Comparison of ENCODE assay signal across 28 mouse cellular contexts in genomic region chr16:43331440-43331839, GRCm38 (mm10).
"Had no signal": no experiment of that assay in that cellular context is flagged by ENCODE, and none has a peak within 500 bp of the region (broad histone marks: within the 10 kb centered on the region; RNA-seq: fewer than 3 reads in every experiment).

No protein-coding gene starts in this region.

- H3K9ac ChIP-seq: heart, embryonic 13.5 days; heart, embryonic 15.5 days; hindbrain, embryonic 12.5 days; hindbrain, embryonic 14.5 days; intestine, embryonic 15.5 days; liver, embryonic 13.5 days; liver, embryonic 15.5 days; liver, postnatal 0 days had no signal

- H3K4me2 ChIP-seq: heart, embryonic 11.5 days; heart, embryonic 13.5 days; heart, embryonic 15.5 days; hindbrain, embryonic 12.5 days; hindbrain, embryonic 14.5 days; intestine, embryonic 15.5 days; liver, embryonic 11.5 days; liver, embryonic 13.5 days; liver, embryonic 15.5 days had no signal

- DNase-seq: gastrocnemius, adult 2 months; gastrocnemius, postnatal 10 days; gastrocnemius, postnatal 25 days; heart, adult 2 months; heart, postnatal 14 days; heart, postnatal 4 days; kidney, adult 18-20 months; kidney, adult 8-10 months; kidney, postnatal 10 days; kidney, postnatal 25 days; kidney, postnatal 4 days; liver; liver, embryonic 13.5 days; liver, postnatal 0 days had no signal

- H3K9me3 ChIP-seq: heart, embryonic 13.5 days; heart, embryonic 15.5 days; hindbrain, embryonic 10.5 days; hindbrain, embryonic 12.5 days; intestine, embryonic 15.5 days; liver, embryonic 13.5 days; liver, embryonic 15.5 days had no signal

- H3K36me3 ChIP-seq: heart, embryonic 13.5 days; heart, embryonic 15.5 days; hindbrain, embryonic 10.5 days; hindbrain, embryonic 12.5 days; intestine, embryonic 15.5 days; liver, embryonic 13.5 days; liver, embryonic 15.5 days had no signal

- H3K27ac ChIP-seq: heart, adult 2 months; heart, embryonic 13.5 days; heart, embryonic 15.5 days; hindbrain, embryonic 10.5 days; hindbrain, embryonic 12.5 days; hindbrain, embryonic 14.5 days; intestine, embryonic 15.5 days; layer of hippocampus, adult 2 months; left cerebral cortex, adult 2 months; liver, embryonic 13.5 days; liver, embryonic 15.5 days had no signal

- H3K4me3 ChIP-seq: gastrocnemius, adult 2 months; heart, adult 2 months; heart, embryonic 13.5 days; heart, embryonic 15.5 days; hindbrain, embryonic 10.5 days; hindbrain, embryonic 12.5 days; intestine, embryonic 15.5 days; layer of hippocampus, adult 2 months; left cerebral cortex, adult 2 months; liver, embryonic 13.5 days; liver, embryonic 15.5 days had no signal

- ATAC-seq: hindbrain, embryonic 16.5 days; inflammation-experienced regulatory T-cells, adult 6 months; intestine, embryonic 15.5 days; intestine, postnatal 0 days; liver, postnatal 0 days had no signal

- H3K27me3 ChIP-seq: heart, embryonic 13.5 days; heart, embryonic 15.5 days; hindbrain, embryonic 12.5 days; intestine, embryonic 15.5 days; liver, embryonic 13.5 days; liver, embryonic 15.5 days had no signal

- H3K4me1 ChIP-seq: liver, embryonic 13.5 days; liver, embryonic 15.5 days had no signal
